Mouse (Mus musculus) ES-E14 (cell line): ENCODE data around the gene Gtpbp3. TPM values are rescaled to one million over a fixed set of nuclear protein-coding genes. Genes with fewer than 3 reads are reported as not detected.

Experiments
- DNase-seq: peaks from one replicate; pipeline ENCODE4 v3.0.0-alpha.2; 2013; ENCODE audit warnings: low read depth, low spot score
- H3K27ac ChIP-seq: 2 replicates; pipeline ENCODE4 v1.5.1; 2012; ENCODE audit warnings: low read depth, mild to moderate bottlenecking, low read length, moderate library complexity, mixed read lengths; ENCODE audit not compliant: poor library complexity, insufficient read depth, severe bottlenecking
- H3K36me3 ChIP-seq: 2 replicates; pipeline ENCODE4 v1.6.1; 2012; ENCODE audit warnings: mild to moderate bottlenecking, low read length, moderate library complexity, mixed read lengths; ENCODE audit not compliant: control insufficient read depth, poor library complexity, insufficient read depth, severe bottlenecking
- H3K4me1 ChIP-seq, 2 experiments: fragments of 150-350 bp in 1 of 2; sonication (generic) in 1 of 2; 2 replicates each; pipeline ENCODE4 v1.6.1; 2012; ENCODE audit warnings: low read length in 2 of 2, mild to moderate bottlenecking in 1 of 2, mixed read lengths in 1 of 2; ENCODE audit not compliant: control insufficient read depth in 2 of 2, insufficient read depth in 2 of 2, poor library complexity in 1 of 2
- H3K4me3 ChIP-seq, 2 experiments: fragments of 150-350 bp in 1 of 2; sonication (generic) in 1 of 2; 2 replicates each; pipeline ENCODE4 v1.5.1; 2012; ENCODE audit warnings: low read length in 2 of 2, low read depth in 1 of 2, mild to moderate bottlenecking in 1 of 2, mixed read lengths in 1 of 2; ENCODE audit not compliant: insufficient read depth in 1 of 2, poor library complexity in 1 of 2, severe bottlenecking in 1 of 2
- H3K9ac ChIP-seq: 2 replicates; pipeline ENCODE4 v1.6.1; 2012; ENCODE audit warnings: low read depth, mild to moderate bottlenecking, low read length, mixed read lengths; ENCODE audit not compliant: poor library complexity, insufficient read depth, severe bottlenecking
- H3K9me3 ChIP-seq: fragments of 150-350 bp; sonication (generic); 2 replicates; pipeline ENCODE4 v1.6.1; 2012; ENCODE audit warnings: low read depth, mild to moderate bottlenecking, low read length; ENCODE audit not compliant: control insufficient read depth, insufficient read depth
- CHD2 ChIP-seq: IDR thresholded peaks from 2 replicates; pipeline ENCODE4 v1.6.1; 2014; ENCODE audit warnings: mild to moderate bottlenecking, low read depth, low read length, inconsistent platforms
- HCFC1 ChIP-seq: IDR thresholded peaks from 2 replicates; pipeline ENCODE4 v1.6.1; 2012; ENCODE audit warnings: low read length, inconsistent platforms, borderline replicate concordance; ENCODE audit not compliant: insufficient read depth
- MAFK ChIP-seq: IDR thresholded peaks from 2 replicates; pipeline ENCODE4 v1.6.1; 2014; ENCODE audit warnings: mild to moderate bottlenecking, low read depth, low read length, inconsistent platforms; ENCODE audit not compliant: insufficient read depth
- ZC3H11A ChIP-seq: IDR thresholded peaks from 2 replicates; pipeline ENCODE4 v1.6.1; 2012; ENCODE audit warnings: low read depth, mild to moderate bottlenecking, inconsistent platforms, low read length, borderline replicate concordance
- ZNF384 ChIP-seq: IDR thresholded peaks from 2 replicates; pipeline ENCODE4 v1.6.1; 2012; ENCODE audit warnings: low read depth, low read length, inconsistent platforms
- in situ Hi-C, 2 experiments: fragments of 600-800 bp; cut with MboI; formaldehyde crosslinking; loops; one replicate each; pipeline ENCODE4 v1.15.1; 2025; ENCODE audit warnings: low sequenced_read_pairs in 2 of 2, inconsistent platforms in 1 of 2; ENCODE audit not compliant: unreplicated experiment in 2 of 2
- total RNA-seq: library from RNA; depleted of rRNA; stranded (reverse); fragments of 300-350 nt; gene quantifications from 2 replicates; pipeline ENCODE4 v1.2.3, GENCODE M21; 2012

Gtpbp3 gene
- total RNA-seq, 1 experiment = 60.4 TPM

GRCm38 (mm10) chr8:71478943-71479342 is 9.0 kb upstream of the Gtpbp3 start:
- Histone ChIP-seq H3K9ac (no peak overlapping the region), H3K4me1 (peaks cover 0 to 7% of the 10 kb centered on the region in 2 experiments; a peak in 1 of 4 replicates), H3K27ac (no peak overlapping the region), H3K9me3 (no peaks in the 10 kb centered on the region), H3K4me3 (no peak overlapping the region), H3K36me3 (peaks cover 11% of the 10 kb centered on the region; the same call in 1 of the 2 replicates)
- no peak for DNase-seq
- TF ChIP-seq MAFK = no peak
- no peak for TF ChIP-seq HCFC1
- TF ChIP-seq ZC3H11A = no peak
- no peak for TF ChIP-seq ZNF384
- no peak for TF ChIP-seq CHD2
- in situ Hi-C loops = no loop called here

- DNase-seq = peak; percentile 96
- no peak overlapping the region for H3K27ac ChIP-seq
- H3K36me3 ChIP-seq = no peaks in the 10 kb centered on the region
- peak; percentile 86 for TF ChIP-seq CHD2
- TF ChIP-seq MAFK = no peak
- no peak overlapping the region for H3K9ac ChIP-seq
- H3K9me3 ChIP-seq = no peaks in the 10 kb centered on the region
- H3K4me1 ChIP-seq = peaks cover 0 to 13% of the 10 kb centered on the region in 2 experiments; a peak in 1 of 4 replicates
- no peak overlapping the region; a peak in 1 of 4 replicates for H3K4me3 ChIP-seq
- in situ Hi-C loops = no loop called here
These were observed 4.0 kb upstream of the Gtpbp3 start for GRCm38 (mm10) chr8:71483932-71484331.

GRCm38 (mm10) chr8:71484736-71485135 is 3.2 kb upstream of the Gtpbp3 start:
- H3K36me3 ChIP-seq = peaks cover 2% of the 10 kb centered on the region; the same call in 1 of the 2 replicates
- TF ChIP-seq ZC3H11A = no peak
- no peak for TF ChIP-seq MAFK
- no peak for TF ChIP-seq HCFC1
- no peak for TF ChIP-seq ZNF384
- TF ChIP-seq CHD2 = no peak
- no peaks in the 10 kb centered on the region for H3K9me3 ChIP-seq
- no peak overlapping the region for H3K9ac ChIP-seq
- in situ Hi-C loops = no loop called here
- peaks cover 0 to 15% of the 10 kb centered on the region in 2 experiments; a peak in 1 of 4 replicates for H3K4me1 ChIP-seq
- DNase-seq = no peak
- H3K27ac ChIP-seq = no peak overlapping the region
- peak overlapping the region in 1 of 2 experiments; percentile 9; a peak in 1 of 4 replicates for H3K4me3 ChIP-seq

GRCm38 (mm10) chr8:71485142-71486135 is 2.5 kb upstream of the Gtpbp3 start, which contains the start of gene Ano8:
Gene Ano8 (minus strand): TSS chr8:71485963.
- Histone ChIP-seq H3K36me3 (peaks cover 8% of the 10 kb centered on the region), H3K27ac (no peak within 1 kb of the TSS), H3K4me3 (peak within 1 kb of the TSS; percentile 75 to 81), H3K4me1 (peaks cover 0 to 15% of the 10 kb centered on the region in 2 experiments; a peak in 1 of 4 replicates), H3K9ac (peak within 1 kb of the TSS; percentile 74; the same call in 1 of the 2 replicates), H3K9me3 (no peaks in the 10 kb centered on the region)
- in situ Hi-C loops = no loop called here
- no peak for DNase-seq
- TF ChIP-seq ZC3H11A = no peak
- TF ChIP-seq ZNF384 = no peak
- no peak for TF ChIP-seq CHD2
- TF ChIP-seq HCFC1 = no peak
- TF ChIP-seq MAFK = no peak
